Mouse (Mus musculus) lung, postnatal 0 days (tissue): ENCODE results near the gene Phpt1.

Experiments
- CTCF ChIP-seq: IDR thresholded peaks from 2 replicates; pipeline ENCODE4 v1.5.1; 2016; ENCODE audit warnings: antibody characterized with exemption, mild to moderate bottlenecking
- EP300 ChIP-seq: IDR thresholded peaks from 2 replicates; pipeline ENCODE4 v1.6.1; 2016; ENCODE audit warnings: antibody characterized with exemption, mild to moderate bottlenecking, control low read depth

GRCm38 (mm10) chr2:25526510-25527302, 48.3 kb downstream of the Phpt1 start:
- no peak for TF ChIP-seq CTCF
- TF ChIP-seq EP300 = no peak
